Mouse (Mus musculus): ENCODE results near the gene Kctd10. TPM values are rescaled to one million over a fixed set of nuclear protein-coding genes. Genes with fewer than 3 reads are reported as not detected.

The Kctd10 gene
- 90.4 and 98.5 TPM in 2 replicates for polyA plus RNA-seq (2015; fragmentation: Nextera tagmentation; extraction: Ambion mirVana)

- under 1% methylated on average over 69 of the region's 74 CpGs for WGBS
- H3K9me3 ChIP-seq (ENCODE audit: control insufficient read depth, low read length): no peaks in the 10 kb centered on the region
- peaks cover 40% of the 10 kb centered on the region for H3K4me1 ChIP-seq (replicated peaks; ENCODE audit: control insufficient read depth, insufficient read depth, low read length)
- peak within 1 kb of the TSS; percentile 62 for H3K4me3 ChIP-seq (replicated peaks; ENCODE audit: low read length)
- peak; percentile 96 for ATAC-seq
- H3K9ac ChIP-seq (replicated peaks; ENCODE audit: low read depth, low read length): peak within 1 kb of the TSS; percentile 85
- peak within 1 kb of the TSS; percentile 87 for H3K27ac ChIP-seq (ENCODE audit: low read length)
- peaks cover 9% of the 10 kb centered on the region for H3K36me3 ChIP-seq (ENCODE audit: control insufficient read depth, insufficient read depth)
- H3K27me3 ChIP-seq (replicated peaks; ENCODE audit: control insufficient read depth, insufficient read depth, low read length): no peaks in the 10 kb centered on the region
- H3K4me2 ChIP-seq (ENCODE audit: low read length): peak within 1 kb of the TSS; percentile 97
Measured at GRCm38 (mm10) chr5:114380209-114381012, at the start of gene Kctd10, which contains the start of gene Ube3b. Gene Kctd10 (minus strand): TSS chr5:114380508. Gene Ube3b (plus strand): TSS chr5:114380607.

DNA sequence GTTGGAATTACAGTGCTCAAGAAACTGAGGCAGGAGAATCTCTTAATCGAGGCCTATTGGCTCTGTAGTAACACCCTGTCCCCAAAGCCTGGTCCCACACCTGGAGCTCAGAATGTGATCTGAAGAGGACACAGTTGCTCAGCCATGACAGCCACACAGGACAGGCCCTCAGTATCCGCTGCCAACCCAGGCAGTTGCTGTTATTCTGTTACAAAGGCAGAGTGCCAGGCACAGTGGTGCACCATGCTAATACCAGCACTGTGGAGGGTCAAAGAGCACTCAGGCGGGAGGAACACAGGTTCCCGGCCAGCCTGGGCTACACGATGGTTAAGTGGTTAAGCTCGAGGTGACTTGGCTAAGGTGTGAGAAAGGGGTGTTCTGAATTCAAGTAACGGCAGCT is 49.5 kb upstream of the Kctd10 start:
- Histone ChIP-seq H3K9me3 (ENCODE audit: control insufficient read depth, low read length) (no peaks in the 10 kb centered on the region), H3K9ac (replicated peaks; ENCODE audit: low read depth, low read length) (no peak overlapping the region), H3K27me3 (replicated peaks; ENCODE audit: control insufficient read depth, insufficient read depth, low read length) (no peaks in the 10 kb centered on the region), H3K4me3 (replicated peaks; ENCODE audit: low read length) (no peak overlapping the region), H3K27ac (ENCODE audit: low read length) (no peak overlapping the region), H3K4me2 (ENCODE audit: low read length) (no peak overlapping the region), H3K36me3 (ENCODE audit: control insufficient read depth, insufficient read depth) (no peaks in the 10 kb centered on the region), H3K4me1 (replicated peaks; ENCODE audit: control insufficient read depth, insufficient read depth, low read length) (peaks cover 5% of the 10 kb centered on the region; the same call in 1 of the 2 replicates)
- WGBS: 84% methylated on average over 7 of the region's 7 CpGs
- ATAC-seq: no peak

DNA sequence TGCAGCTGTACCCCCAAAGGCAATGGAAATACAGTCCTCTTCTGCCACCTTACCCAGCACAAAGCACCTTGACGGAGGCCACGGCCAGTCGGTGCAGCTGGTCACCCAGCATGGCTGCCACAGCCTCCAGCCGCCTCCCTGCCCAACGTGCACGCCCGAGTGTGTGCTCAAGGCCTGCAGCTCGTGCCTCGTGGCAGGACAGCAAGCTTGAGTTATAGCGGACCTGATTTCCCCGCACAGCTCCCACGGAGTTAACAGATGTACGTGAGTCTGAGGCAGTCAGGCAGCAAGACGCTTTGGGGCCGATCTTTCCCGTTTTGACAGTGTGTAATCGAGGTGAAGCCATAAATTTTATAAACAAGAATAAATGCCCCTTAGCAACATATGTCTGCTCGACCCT is 48.3 kb upstream of the Kctd10 start:
- WGBS: 82% methylated on average over 18 of the region's 18 CpGs

DNA sequence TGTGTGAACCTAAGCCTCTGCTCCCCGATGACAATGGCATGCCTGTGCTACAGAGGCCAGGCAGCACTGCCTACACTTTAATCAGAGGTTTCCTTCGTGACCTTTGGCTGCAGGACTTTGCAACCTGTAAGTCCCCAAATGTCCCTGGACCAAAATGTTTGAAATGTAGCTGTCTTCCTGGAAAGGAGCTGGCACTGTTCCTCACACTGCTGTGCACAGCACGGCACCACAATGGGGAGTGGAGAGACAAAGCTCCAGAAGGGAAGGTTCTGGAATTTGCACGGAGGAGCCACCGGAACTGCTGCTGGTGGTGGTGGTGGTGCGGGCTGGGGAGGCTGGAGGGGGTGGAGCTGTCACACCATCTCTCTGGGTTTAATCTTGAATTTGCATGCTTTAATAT is 46.4 kb upstream of the Kctd10 start:
- Histone ChIP-seq H3K27me3 (replicated peaks; ENCODE audit: control insufficient read depth, insufficient read depth, low read length) (no peaks in the 10 kb centered on the region), H3K9me3 (ENCODE audit: control insufficient read depth, low read length) (no peaks in the 10 kb centered on the region), H3K4me2 (ENCODE audit: low read length) (no peak overlapping the region), H3K36me3 (ENCODE audit: control insufficient read depth, insufficient read depth) (no peaks in the 10 kb centered on the region), H3K9ac (replicated peaks; ENCODE audit: low read depth, low read length) (no peak overlapping the region), H3K4me3 (replicated peaks; ENCODE audit: low read length) (no peak overlapping the region), H3K4me1 (replicated peaks; ENCODE audit: control insufficient read depth, insufficient read depth, low read length) (peaks cover 11% of the 10 kb centered on the region), H3K27ac (ENCODE audit: low read length) (no peak overlapping the region)
- no peak for ATAC-seq
- WGBS: 53% methylated on average over 6 of the region's 6 CpGs

More for the DNA sequence above, 48.3 kb upstream of the Kctd10 start:
- no peak for ATAC-seq
- no peaks in the 10 kb centered on the region for H3K27me3 ChIP-seq (replicated peaks; ENCODE audit: control insufficient read depth, insufficient read depth, low read length)
- H3K4me1 ChIP-seq (replicated peaks; ENCODE audit: control insufficient read depth, insufficient read depth, low read length): peaks cover 10% of the 10 kb centered on the region
- no peak overlapping the region for H3K9ac ChIP-seq (replicated peaks; ENCODE audit: low read depth, low read length)
- H3K4me2 ChIP-seq (ENCODE audit: low read length): no peak overlapping the region
- H3K9me3 ChIP-seq (ENCODE audit: control insufficient read depth, low read length): no peaks in the 10 kb centered on the region
- no peak overlapping the region for H3K27ac ChIP-seq (ENCODE audit: low read length)
- no peak overlapping the region for H3K4me3 ChIP-seq (replicated peaks; ENCODE audit: low read length)
- H3K36me3 ChIP-seq (ENCODE audit: control insufficient read depth, insufficient read depth): no peaks in the 10 kb centered on the region

- Histone ChIP-seq H3K27me3 (replicated peaks; ENCODE audit: control insufficient read depth, insufficient read depth, low read length) (no peaks in the 10 kb centered on the region), H3K9ac (replicated peaks; ENCODE audit: low read depth, low read length) (no peak overlapping the region), H3K27ac (ENCODE audit: low read length) (no peak overlapping the region), H3K9me3 (ENCODE audit: control insufficient read depth, low read length) (no peaks in the 10 kb centered on the region), H3K4me1 (replicated peaks; ENCODE audit: control insufficient read depth, insufficient read depth, low read length) (peaks cover 11% of the 10 kb centered on the region), H3K4me2 (ENCODE audit: low read length) (no peak overlapping the region), H3K4me3 (replicated peaks; ENCODE audit: low read length) (no peak overlapping the region), H3K36me3 (ENCODE audit: control insufficient read depth, insufficient read depth) (peaks cover 16% of the 10 kb centered on the region; the same call in 1 of the 2 replicates)
- ATAC-seq: no peak
- 42% methylated on average over 5 of the region's 5 CpGs for WGBS
Measured at GRCm38 (mm10) chr5:114423961-114424360, 43.7 kb upstream of the Kctd10 start.

GRCm38 (mm10) chr5:114422591-114422990 is 42.3 kb upstream of the Kctd10 start:
- H3K27me3 ChIP-seq (replicated peaks; ENCODE audit: control insufficient read depth, insufficient read depth, low read length): no peaks in the 10 kb centered on the region
- no peak for ATAC-seq
- no peak overlapping the region for H3K9ac ChIP-seq (replicated peaks; ENCODE audit: low read depth, low read length)
- H3K4me3 ChIP-seq (replicated peaks; ENCODE audit: low read length): no peak overlapping the region
- 53% methylated on average over 5 of the region's 5 CpGs for WGBS
- H3K27ac ChIP-seq (ENCODE audit: low read length): no peak overlapping the region
- no peaks in the 10 kb centered on the region for H3K9me3 ChIP-seq (ENCODE audit: control insufficient read depth, low read length)
- H3K36me3 ChIP-seq (ENCODE audit: control insufficient read depth, insufficient read depth): peaks cover 21% of the 10 kb centered on the region; the same call in 1 of the 2 replicates
- no peak overlapping the region for H3K4me2 ChIP-seq (ENCODE audit: low read length)
- H3K4me1 ChIP-seq (replicated peaks; ENCODE audit: control insufficient read depth, insufficient read depth, low read length): peaks cover 11% of the 10 kb centered on the region

DNA sequence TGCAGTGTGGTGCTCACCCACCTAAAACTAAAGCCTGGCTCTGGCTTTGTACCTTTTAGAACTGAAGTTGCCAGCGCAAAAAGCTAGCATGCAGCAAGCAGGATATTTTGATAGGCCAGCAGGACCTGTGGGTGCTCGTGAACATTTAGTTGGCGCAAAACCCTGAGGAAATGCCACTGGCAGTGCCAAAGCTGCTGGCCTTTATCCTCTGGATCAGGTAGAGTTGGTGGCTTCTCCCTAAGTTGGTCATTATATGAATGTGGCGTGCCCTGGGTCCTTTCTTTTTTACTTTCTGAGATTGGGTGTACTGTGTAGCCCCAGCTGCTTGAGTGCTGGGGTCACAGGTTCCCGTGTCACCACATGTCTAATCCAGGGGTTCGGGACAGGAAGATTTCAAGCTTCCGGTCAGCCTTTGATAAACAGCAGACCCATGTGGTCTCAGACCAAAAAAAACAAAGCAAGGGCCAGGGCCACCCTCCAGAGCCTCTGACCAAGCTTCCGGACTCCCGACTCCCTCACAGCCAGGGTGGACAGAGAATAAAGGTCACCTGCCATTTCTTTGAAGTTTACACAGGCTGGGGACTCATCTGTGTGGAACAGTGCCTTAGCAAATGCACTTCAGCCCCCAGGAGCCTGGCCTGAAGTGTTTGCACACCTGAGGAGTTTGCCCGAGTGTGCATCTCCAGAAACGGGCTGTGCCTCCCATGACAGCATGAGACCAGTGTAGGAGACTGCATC is 41.4 kb upstream of the Kctd10 start:
- H3K9me3 ChIP-seq (ENCODE audit: control insufficient read depth, low read length): no peaks in the 10 kb centered on the region
- peaks cover 21% of the 10 kb centered on the region; the same call in 1 of the 2 replicates for H3K36me3 ChIP-seq (ENCODE audit: control insufficient read depth, insufficient read depth)
- no peak for ATAC-seq
- no peak overlapping the region for H3K4me3 ChIP-seq (replicated peaks; ENCODE audit: low read length)
- no peak overlapping the region for H3K9ac ChIP-seq (replicated peaks; ENCODE audit: low read depth, low read length)
- H3K27me3 ChIP-seq (replicated peaks; ENCODE audit: control insufficient read depth, insufficient read depth, low read length): no peaks in the 10 kb centered on the region
- no peak overlapping the region for H3K4me2 ChIP-seq (ENCODE audit: low read length)
- WGBS: 82% methylated on average over 11 of the region's 11 CpGs
- no peak overlapping the region for H3K27ac ChIP-seq (ENCODE audit: low read length)
- peaks cover 6% of the 10 kb centered on the region for H3K4me1 ChIP-seq (replicated peaks; ENCODE audit: control insufficient read depth, insufficient read depth, low read length)

- 83% methylated on average over 8 of the region's 8 CpGs for WGBS
- peaks cover 23% of the 10 kb centered on the region for H3K36me3 ChIP-seq (ENCODE audit: control insufficient read depth, insufficient read depth)
- H3K27ac ChIP-seq (ENCODE audit: low read length): no peak overlapping the region
Measured at GRCm38 (mm10) chr5:114418541-114418940, 38.2 kb upstream of the Kctd10 start.

DNA sequence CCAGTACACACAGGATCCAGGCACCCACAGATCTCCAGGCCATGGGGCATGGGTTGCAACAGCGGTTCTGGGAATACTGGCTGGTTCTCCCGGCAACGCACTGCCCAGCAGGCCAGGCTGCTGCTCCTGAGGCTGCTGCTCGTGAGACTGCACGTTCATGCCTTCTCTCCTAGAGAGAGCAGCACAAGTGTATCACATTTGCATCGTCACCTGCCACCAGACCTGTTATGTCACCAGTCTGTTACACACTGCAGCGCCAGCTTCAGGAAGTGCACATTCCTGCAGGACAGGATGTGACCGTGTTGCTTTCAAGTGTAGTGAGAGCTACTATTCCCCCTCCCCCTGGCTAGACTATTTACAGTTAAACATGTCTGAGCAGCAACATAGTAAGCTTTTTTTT is 36.5 kb upstream of the Kctd10 start:
- no peaks in the 10 kb centered on the region for H3K9me3 ChIP-seq (ENCODE audit: control insufficient read depth, low read length)
- no peak overlapping the region for H3K4me3 ChIP-seq (replicated peaks; ENCODE audit: low read length)
- WGBS: 89% methylated on average over 8 of the region's 8 CpGs
- no peaks in the 10 kb centered on the region for H3K27me3 ChIP-seq (replicated peaks; ENCODE audit: control insufficient read depth, insufficient read depth, low read length)
- H3K4me1 ChIP-seq (replicated peaks; ENCODE audit: control insufficient read depth, insufficient read depth, low read length): no peaks in the 10 kb centered on the region
- H3K36me3 ChIP-seq (ENCODE audit: control insufficient read depth, insufficient read depth): peaks cover 31% of the 10 kb centered on the region
- H3K4me2 ChIP-seq (ENCODE audit: low read length): no peak overlapping the region
- no peak overlapping the region for H3K27ac ChIP-seq (ENCODE audit: low read length)
- ATAC-seq: no peak
- no peak overlapping the region for H3K9ac ChIP-seq (replicated peaks; ENCODE audit: low read depth, low read length)

More at GRCm38 (mm10) chr5:114418541-114418940, 38.2 kb upstream of the Kctd10 start:
- peaks cover under 1% of the 10 kb centered on the region; the same call in 1 of the 2 replicates for H3K4me1 ChIP-seq (replicated peaks; ENCODE audit: control insufficient read depth, insufficient read depth, low read length)
- no peak overlapping the region for H3K9ac ChIP-seq (replicated peaks; ENCODE audit: low read depth, low read length)
- H3K4me3 ChIP-seq (replicated peaks; ENCODE audit: low read length): no peak overlapping the region
- no peak for ATAC-seq
- no peak overlapping the region for H3K4me2 ChIP-seq (ENCODE audit: low read length)
- H3K9me3 ChIP-seq (ENCODE audit: control insufficient read depth, low read length): no peaks in the 10 kb centered on the region
- H3K27me3 ChIP-seq (replicated peaks; ENCODE audit: control insufficient read depth, insufficient read depth, low read length): no peaks in the 10 kb centered on the region
